ENCODE assay signal across 12 mouse cellular contexts in genomic region chr15:101984746-101985145, GRCm38 (mm10). TPM values are rescaled to one million over a fixed set of nuclear protein-coding genes. Genes with fewer than 3 reads are reported as not detected.
DNase-seq lines count a peak whose midpoint lies in the region; ATAC-seq and TF ChIP-seq lines count a peak whose summit lies in the region.
"Had no signal": no experiment of that assay in that cellular context is flagged by ENCODE, and none has a peak within 500 bp of the region (broad histone marks: within the 10 kb centered on the region; RNA-seq: fewer than 3 reads in every experiment).

No protein-coding gene starts in this region.

- TF ChIP-seq CTCF in kidney, adult 2 months (conservative IDR thresholded peaks at IDR 0.05; ENCODE audit: insufficient read depth, insufficient read length, low read depth, low read length), result 0 out of 2 replicates have a peak, but pooled peaks have one; percentile 13
- no peak for TF ChIP-seq CTCF in hindbrain, postnatal 0 days (IDR thresholded peaks at IDR 0.05; ENCODE audit: low read depth)

- no peaks in the 10 kb centered on the region for H3K36me3 ChIP-seq in kidney, adult 2 months (ENCODE audit: control insufficient read depth, insufficient read depth, low read length)
- no peaks in the 10 kb centered on the region for H3K36me3 ChIP-seq in embryonic facial prominence, embryonic 14.5 days (ENCODE audit: control insufficient read depth, insufficient read depth, low read length)
- H3K36me3 ChIP-seq in hindbrain, postnatal 0 days (ENCODE audit: insufficient read depth, low read length), result no peaks in the 10 kb centered on the region
- H3K36me3 ChIP-seq in midbrain, embryonic 15.5 days (replicated peaks), result no peaks in the 10 kb centered on the region

- WGBS in kidney, adult 2 months, result 7% methylated on average over 6 of the region's 6 CpGs
- 13% methylated on average over 6 of the region's 6 CpGs for WGBS in embryonic facial prominence, embryonic 14.5 days
- WGBS in hindbrain, postnatal 0 days, result 17% methylated on average over 6 of the region's 6 CpGs
- 20% methylated on average over 6 of the region's 6 CpGs for WGBS in midbrain, embryonic 15.5 days

- H3K9me3 ChIP-seq in embryonic facial prominence, embryonic 14.5 days (ENCODE audit: control insufficient read depth, low read length), result no peaks in the 10 kb centered on the region
- H3K9me3 ChIP-seq in hindbrain, postnatal 0 days (ENCODE audit: low read length), result no peaks in the 10 kb centered on the region
- no peaks in the 10 kb centered on the region for H3K9me3 ChIP-seq in midbrain, embryonic 15.5 days

- peaks cover 8% of the 10 kb centered on the region; the same call in 1 of the 2 replicates for H3K4me1 ChIP-seq in kidney, adult 2 months (ENCODE audit: control insufficient read depth, insufficient read depth, low read length)
- H3K4me1 ChIP-seq in embryonic facial prominence, embryonic 14.5 days (ENCODE audit: control insufficient read depth, insufficient read depth, low read length), result no peaks in the 10 kb centered on the region
- no peaks in the 10 kb centered on the region for H3K4me1 ChIP-seq in hindbrain, postnatal 0 days (ENCODE audit: insufficient read depth, low read length)
- 0 out of 2 replicates have a peak, but pooled peaks cover 2% of the 10 kb centered on the region for H3K4me1 ChIP-seq in midbrain, embryonic 15.5 days

- H3K4me2 ChIP-seq in embryonic facial prominence, embryonic 14.5 days (ENCODE audit: low read depth, low read length), result peak overlapping the region; percentile 54
- H3K4me2 ChIP-seq in hindbrain, postnatal 0 days (ENCODE audit: low read depth, low read length), result no peak overlapping the region
- H3K4me2 ChIP-seq in midbrain, embryonic 15.5 days, result peak overlapping the region; percentile 53

- no peak for DNase-seq in kidney, adult 2 months
- DNase-seq in kidney, postnatal 10 days, result no peak
- DNase-seq in embryonic facial prominence, embryonic 14.5 days (ENCODE audit: low spot score), result no peak
- no peak for DNase-seq in hindbrain, postnatal 0 days (ENCODE audit: low spot score)
- no peak for DNase-seq in left cerebral cortex, postnatal 36 days (ENCODE audit: low spot score in 2 of 2)
- DNase-seq in gastrocnemius, adult 8-10 months (ENCODE audit: low spot score in 2 of 2), result no peak
- DNase-seq in layer of hippocampus, postnatal 14 days (ENCODE audit: low spot score in 2 of 2), result no peak

- TF ChIP-seq POLR2A in kidney, adult 2 months (IDR thresholded peaks at IDR 0.05; ENCODE audit: low read depth, low read length), result no peak

- intact Hi-C loops in left cerebral cortex, postnatal 36 days (cut with DNase I), result loop anchor here (1.0 to 2.0 kb wide), 3 partner anchors 465 to 658 kb away; no protein-coding TSS in a partner anchor

- no peaks in the 10 kb centered on the region for H3K27me3 ChIP-seq in kidney, adult 2 months (replicated peaks; ENCODE audit: control insufficient read depth, insufficient read depth, low read length)
- no peaks in the 10 kb centered on the region for H3K27me3 ChIP-seq in embryonic facial prominence, embryonic 14.5 days (replicated peaks; ENCODE audit: control insufficient read depth, insufficient read depth, low read length)
- no peaks in the 10 kb centered on the region for H3K27me3 ChIP-seq in hindbrain, postnatal 0 days (ENCODE audit: insufficient read depth, low read length)
- H3K27me3 ChIP-seq in midbrain, embryonic 15.5 days (replicated peaks), result peaks cover 7% of the 10 kb centered on the region

- H3K27ac ChIP-seq in kidney, adult 2 months (ENCODE audit: insufficient read depth, low read depth, low read length), result no peak overlapping the region
- H3K27ac ChIP-seq in embryonic facial prominence, embryonic 14.5 days (replicated peaks; ENCODE audit: low read depth, low read length), result 0 out of 2 replicates have a peak overlapping the region, but pooled peaks have one; percentile 78
- peak overlapping the region; percentile 58; the same call in 1 of the 2 replicates for H3K27ac ChIP-seq in hindbrain, postnatal 0 days
- 0 out of 2 replicates have a peak overlapping the region, but pooled peaks have one; percentile 13 for H3K27ac ChIP-seq in midbrain, embryonic 15.5 days

- peak overlapping the region; percentile 40; the same call in 1 of the 2 replicates for H3K9ac ChIP-seq in embryonic facial prominence, embryonic 14.5 days (ENCODE audit: low read depth, low read length)
- H3K9ac ChIP-seq in hindbrain, postnatal 0 days (replicated peaks; ENCODE audit: low read length), result no peak overlapping the region
- H3K9ac ChIP-seq in midbrain, embryonic 15.5 days, result peak overlapping the region; percentile 19; the same call in 1 of the 2 replicates

- ATAC-seq in embryonic facial prominence, embryonic 14.5 days (ENCODE audit: low read depth), result no peak
- ATAC-seq in hindbrain, postnatal 0 days, result no peak
- ATAC-seq in midbrain, embryonic 15.5 days (replicated peaks), result no peak

- no peak overlapping the region for H3K4me3 ChIP-seq in kidney, adult 2 months (ENCODE audit: insufficient read depth, low read depth, low read length)
- no peak overlapping the region for H3K4me3 ChIP-seq in embryonic facial prominence, embryonic 14.5 days (ENCODE audit: low read depth, low read length)
- no peak overlapping the region for H3K4me3 ChIP-seq in hindbrain, postnatal 0 days (ENCODE audit: low read length)
- no peak overlapping the region for H3K4me3 ChIP-seq in midbrain, embryonic 15.5 days

RNA-seq across cellular contexts. Expression of gene Krt8, which starts 19.5 kb away (rescaled TPM):
- 82.8 and 88.0 TPM in 2 replicates for polyA plus RNA-seq in kidney, adult 2 months (2012; rRNA removed)
- polyA plus RNA-seq in embryonic facial prominence, embryonic 14.5 days (2014; fragmentation: Nextera tagmentation; extraction: Ambion mirVana), result 69.1 and 105 TPM in 2 replicates
- total RNA-seq in hindbrain, postnatal 0 days (2014; rRNA removed), result 2.6 and 4.1 TPM in 2 replicates
- polyA plus RNA-seq in hindbrain, postnatal 0 days (2015; fragmentation: Nextera tagmentation; extraction: Ambion mirVana), result 5.4 and 6.2 TPM in 2 replicates
- polyA plus RNA-seq in midbrain, embryonic 15.5 days (2015; fragmentation: Nextera tagmentation; extraction: Ambion mirVana), result 1.8 and 2.0 TPM in 2 replicates
- not detected for total RNA-seq in left cerebral cortex, postnatal 36 days (2021)
- total RNA-seq in gastrocnemius, adult 8-10 months (2022), result under 1 TPM in 1 of 4 experiments, not detected in 3; 0.32 TPM
- total RNA-seq in layer of hippocampus, postnatal 14 days (2021), result 1 to 10 TPM in 1 of 2 experiments, under 1 TPM in 1; 0.31 to 1.6 TPM
- total RNA-seq: left cerebral cortex, postnatal 10 days; neutrophil, adult 5-6 weeks had no signal

RNA-seq across cellular contexts. Expression of gene Krt78, which starts 30.7 kb away (rescaled TPM):
- 0.02 TPM in 1 of 2 replicates, not detected in the other for polyA plus RNA-seq in kidney, adult 2 months (2012; rRNA removed)
- 0.25 and 1.7 TPM in 2 replicates for polyA plus RNA-seq in embryonic facial prominence, embryonic 14.5 days (2014; fragmentation: Nextera tagmentation; extraction: Ambion mirVana)
- not detected in 2 replicates for total RNA-seq in hindbrain, postnatal 0 days (2014; rRNA removed)
- not detected in 2 replicates for polyA plus RNA-seq in hindbrain, postnatal 0 days (2015; fragmentation: Nextera tagmentation; extraction: Ambion mirVana)
- polyA plus RNA-seq in midbrain, embryonic 15.5 days (2015; fragmentation: Nextera tagmentation; extraction: Ambion mirVana), result not detected in 2 replicates
- total RNA-seq in left cerebral cortex, postnatal 36 days (2021), result not detected
- not detected for total RNA-seq in gastrocnemius, adult 8-10 months (2022)
- not detected for total RNA-seq in layer of hippocampus, postnatal 14 days (2021)
- total RNA-seq: adrenal gland, adult 8-10 months; gastrocnemius, postnatal 4 days; neutrophil, adult 5-6 weeks had no signal

RNA-seq across cellular contexts. Expression of gene Krt18, which starts 43.2 kb away (rescaled TPM):
- 20.7 and 25.0 TPM in 2 replicates for polyA plus RNA-seq in kidney, adult 2 months (2012; rRNA removed)
- polyA plus RNA-seq in embryonic facial prominence, embryonic 14.5 days (2014; fragmentation: Nextera tagmentation; extraction: Ambion mirVana), result 61.0 and 70.0 TPM in 2 replicates
- total RNA-seq in hindbrain, postnatal 0 days (2014; rRNA removed), result 3.4 and 5.0 TPM in 2 replicates
- polyA plus RNA-seq in hindbrain, postnatal 0 days (2015; fragmentation: Nextera tagmentation; extraction: Ambion mirVana), result 12.6 and 13.6 TPM in 2 replicates
- 3.3 and 4.4 TPM in 2 replicates for polyA plus RNA-seq in midbrain, embryonic 15.5 days (2015; fragmentation: Nextera tagmentation; extraction: Ambion mirVana)
- under 1 TPM in 1 of 2 experiments, not detected in 1; 0.22 TPM for total RNA-seq in left cerebral cortex, postnatal 36 days (2021)
- 1 to 10 TPM in 1 of 4 experiments, under 1 TPM in 3; 0.29 to 2.0 (median 0.42) TPM for total RNA-seq in gastrocnemius, adult 8-10 months (2022)
- total RNA-seq in layer of hippocampus, postnatal 14 days (2021), result 1 to 10 TPM in 1 of 2 experiments, under 1 TPM in 1; 0.45 to 3.4 TPM

RNA-seq across cellular contexts. Expression of gene Krt79, which starts 44.6 kb away (rescaled TPM):
- 0.33 and 0.37 TPM in 2 replicates for polyA plus RNA-seq in kidney, adult 2 months (2012; rRNA removed)
- 8.9 and 9.2 TPM in 2 replicates for polyA plus RNA-seq in embryonic facial prominence, embryonic 14.5 days (2014; fragmentation: Nextera tagmentation; extraction: Ambion mirVana)
- total RNA-seq in hindbrain, postnatal 0 days (2014; rRNA removed), result 0.21 and 0.65 TPM in 2 replicates
- 0.50 and 0.52 TPM in 2 replicates for polyA plus RNA-seq in hindbrain, postnatal 0 days (2015; fragmentation: Nextera tagmentation; extraction: Ambion mirVana)
- polyA plus RNA-seq in midbrain, embryonic 15.5 days (2015; fragmentation: Nextera tagmentation; extraction: Ambion mirVana), result 0.11 and 0.13 TPM in 2 replicates
- total RNA-seq in left cerebral cortex, postnatal 36 days (2021), result not detected
- total RNA-seq in gastrocnemius, adult 8-10 months (2022), result not detected
- under 1 TPM in 1 of 2 experiments, not detected in 1; 0.44 TPM for total RNA-seq in layer of hippocampus, postnatal 14 days (2021)
- total RNA-seq: left cerebral cortex, postnatal 10 days; neutrophil, adult 5-6 weeks had no signal
